Mouse (Mus musculus): ENCODE results near the gene Limch1. TPM values are rescaled to one million over a fixed set of nuclear protein-coding genes. Genes with fewer than 3 reads are reported as not detected.

Gene Limch1
- polyA plus RNA-seq, 3 experiments from 2014 or later = 0.45 TPM; not detected in 2

- no peak for ATAC-seq
Observed at GRCm38 (mm10) chr5:66941710-66942450, 196.3 kb downstream of the Limch1 start.

DNA sequence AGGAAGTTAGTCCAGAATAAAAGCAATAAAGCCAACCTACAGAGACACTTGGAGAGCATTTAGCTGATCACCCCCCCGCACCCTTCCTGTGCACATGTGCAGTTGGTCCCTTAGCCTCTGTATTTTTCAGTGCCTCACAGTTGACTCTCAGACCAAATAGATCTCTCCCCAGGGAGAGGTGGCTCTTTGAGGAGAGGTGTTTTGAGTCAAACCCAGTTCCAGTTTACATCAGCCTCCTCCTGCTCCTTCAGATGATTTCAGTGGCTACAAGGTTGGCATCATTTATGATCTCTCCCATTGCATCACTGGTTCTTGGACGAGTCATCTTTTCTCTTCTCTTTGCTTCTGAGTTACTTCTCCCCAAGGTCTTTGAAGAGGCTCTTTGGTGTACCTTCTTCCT, 197.3 kb downstream of the Limch1 start:
- no peak for ATAC-seq

DNA sequence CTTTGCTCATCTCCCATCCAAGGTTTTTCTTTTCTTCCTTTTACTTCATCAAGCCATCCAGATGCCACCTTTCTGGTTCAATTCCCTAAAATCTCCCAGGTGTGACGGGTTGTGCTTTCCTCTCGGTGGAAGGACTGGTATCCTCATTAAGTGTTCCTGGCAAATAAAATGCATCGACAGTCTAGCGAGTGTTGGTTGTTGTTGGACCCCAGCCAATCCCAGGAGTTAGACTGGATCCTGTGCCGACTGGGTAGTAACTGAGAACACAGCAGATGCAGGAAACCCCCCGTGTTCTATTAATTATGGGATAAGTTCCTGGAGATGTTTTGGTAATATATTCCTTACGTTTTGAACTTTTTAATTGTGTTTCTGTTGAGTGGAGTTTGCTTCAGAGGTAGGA, 197.9 kb downstream of the Limch1 start:
- no peak for ATAC-seq

DNA sequence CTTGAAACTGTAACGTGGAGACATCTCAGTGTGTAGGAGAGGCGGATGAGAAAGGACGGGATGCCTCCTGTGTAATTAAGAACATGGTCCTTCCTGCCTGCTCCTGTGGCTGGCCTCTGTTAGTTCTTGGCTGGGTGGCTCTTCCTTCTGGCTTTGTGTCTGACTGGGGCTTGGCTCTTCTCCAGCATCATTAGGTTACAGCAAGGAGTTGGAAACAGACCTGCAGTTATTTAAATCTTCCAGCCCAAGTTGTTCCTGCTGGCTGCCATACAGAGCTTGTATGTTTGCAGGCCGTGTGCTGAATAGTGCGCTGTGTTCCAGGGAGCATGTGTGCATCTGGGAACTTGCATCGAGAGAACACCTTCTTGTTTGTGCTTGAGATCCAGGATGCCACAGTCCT, 202.3 kb downstream of the Limch1 start:
- no peak for ATAC-seq

DNA sequence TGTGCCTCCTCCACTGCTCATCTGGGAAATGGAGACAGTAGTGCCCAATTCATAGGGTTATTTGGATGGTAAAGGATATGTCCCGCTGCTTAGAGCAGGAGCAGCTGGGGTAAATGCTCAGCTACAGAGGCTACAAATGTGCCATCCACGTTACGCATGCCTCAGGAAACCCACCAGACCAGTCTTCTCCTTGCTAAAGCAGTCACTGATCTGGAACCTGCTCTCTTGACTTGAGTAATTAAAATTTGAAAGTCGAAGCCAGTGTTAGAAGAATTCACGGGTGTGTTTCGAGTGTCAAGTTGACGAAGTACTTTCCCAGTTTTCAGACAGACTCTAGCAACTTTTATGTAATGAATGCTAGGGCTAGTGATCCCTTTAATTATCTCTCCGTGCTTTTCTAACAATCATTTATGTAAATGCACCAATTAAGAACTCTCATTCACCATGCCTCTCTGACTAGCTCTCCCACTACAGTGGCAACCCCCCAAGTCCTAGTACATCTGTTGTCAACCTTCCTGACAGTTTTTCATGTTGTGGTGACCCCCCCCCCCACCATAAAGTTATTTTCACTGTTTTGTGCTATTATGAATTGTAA, 203.6 kb downstream of the Limch1 start:
- no peak for ATAC-seq

GRCm38 (mm10) chr5:66953375-66953774, 207.7 kb downstream of the Limch1 start:
- no peak for ATAC-seq

GRCm38 (mm10) chr5:66953971-66954644, 208.5 kb downstream of the Limch1 start:
- no peak for ATAC-seq

DNA sequence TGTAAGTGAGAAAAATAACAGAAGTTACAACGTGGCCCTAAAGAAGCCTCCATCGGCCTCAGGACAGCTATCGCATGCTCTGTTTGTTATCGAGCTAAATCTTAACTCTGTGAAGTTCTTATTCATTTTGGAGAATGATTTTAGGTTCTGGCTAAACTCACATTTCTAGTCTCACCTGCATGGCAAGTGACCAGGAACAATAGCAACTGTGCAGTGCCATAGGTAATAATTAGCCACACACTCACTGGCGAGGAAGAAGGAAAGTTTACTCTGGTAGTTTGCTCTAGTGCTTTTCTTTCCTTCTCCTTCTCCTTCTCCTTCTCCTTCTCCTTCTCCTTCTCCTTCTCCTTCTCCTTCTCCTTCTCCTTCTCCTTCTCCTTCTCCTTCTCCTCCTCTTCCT, 209.6 kb downstream of the Limch1 start:
- no peak for ATAC-seq

DNA sequence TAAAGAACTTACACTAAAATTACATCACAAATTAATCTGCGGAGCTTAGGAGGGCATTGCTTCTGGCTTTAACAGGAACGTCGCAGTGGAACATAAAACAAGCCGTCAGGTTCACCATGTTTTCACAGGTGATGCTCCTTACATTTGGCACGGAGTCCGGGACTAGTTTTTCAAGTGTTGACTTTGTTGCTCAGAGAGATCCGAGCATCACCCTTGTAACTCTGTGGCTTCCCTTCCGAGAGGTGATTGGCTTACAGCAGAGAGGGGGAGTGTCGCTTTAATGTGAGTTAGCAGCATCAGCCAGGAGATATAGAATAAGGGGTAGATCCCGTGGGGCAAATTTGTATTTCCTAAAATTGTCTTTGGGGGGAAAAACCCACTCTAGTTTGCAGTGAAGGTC, 212.0 kb downstream of the Limch1 start:
- no peak for ATAC-seq

GRCm38 (mm10) chr5:66958118-66958517, 212.5 kb downstream of the Limch1 start:
- ATAC-seq = no peak

- ATAC-seq = no peak
Observed at GRCm38 (mm10) chr5:66959968-66960367, 214.3 kb downstream of the Limch1 start.

- no peak for ATAC-seq
Observed at GRCm38 (mm10) chr5:66965442-66965841, 219.8 kb downstream of the Limch1 start.

DNA sequence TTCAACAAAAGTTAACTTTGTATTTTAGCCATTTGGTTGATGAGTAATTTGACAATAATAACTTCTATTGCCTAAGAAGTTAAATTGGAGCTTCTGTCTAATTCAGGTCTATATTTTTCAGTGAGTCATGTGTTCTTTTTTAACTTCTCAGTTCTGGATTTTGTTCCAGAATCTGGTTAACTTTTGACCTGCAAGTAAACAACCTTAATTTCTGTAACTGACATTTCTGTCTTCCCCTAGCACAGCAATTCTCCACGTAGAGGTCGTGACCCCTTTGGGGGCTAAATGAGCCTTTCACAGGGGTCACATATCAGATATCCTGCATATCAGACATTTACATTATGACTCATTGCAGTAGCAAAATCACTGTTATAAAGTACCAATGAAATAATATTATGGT, 221.5 kb downstream of the Limch1 start:
- no peak for ATAC-seq

DNA sequence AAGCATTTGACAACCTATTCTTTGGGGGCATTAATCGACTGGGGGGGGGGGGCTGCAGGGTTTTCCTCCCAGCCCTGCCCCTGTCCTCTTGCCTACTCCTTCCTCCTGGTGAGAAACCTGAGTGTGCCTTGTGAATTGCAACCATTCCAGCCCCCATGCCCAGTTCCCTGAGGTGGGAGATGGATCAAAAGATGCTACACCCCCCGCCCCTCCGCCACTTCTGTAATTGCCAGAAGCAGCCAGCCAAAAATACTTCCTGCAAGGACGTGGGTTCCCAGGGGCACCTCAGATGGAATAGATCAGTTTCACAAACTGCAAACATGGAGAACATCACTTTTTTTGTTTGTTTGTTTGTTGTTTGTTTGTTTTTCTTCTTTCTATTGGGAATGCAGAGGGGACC, 222.0 kb downstream of the Limch1 start:
- ATAC-seq = no peak

- no peak for ATAC-seq
Observed at GRCm38 (mm10) chr5:66968059-66968833, 222.6 kb downstream of the Limch1 start.

- no peak for ATAC-seq
Observed at GRCm38 (mm10) chr5:66968925-66969711, 223.5 kb downstream of the Limch1 start.

- no peak for ATAC-seq
Observed at GRCm38 (mm10) chr5:66975621-66976020, 230.0 kb downstream of the Limch1 start.

- ATAC-seq = no peak
Observed at GRCm38 (mm10) chr5:66979332-66980218, 233.9 kb downstream of the Limch1 start.

- ATAC-seq = no peak
Observed at GRCm38 (mm10) chr5:66980862-66981261, 235.2 kb downstream of the Limch1 start.

- ATAC-seq = no peak
Observed at GRCm38 (mm10) chr5:66983104-66983503, 237.5 kb downstream of the Limch1 start.

DNA sequence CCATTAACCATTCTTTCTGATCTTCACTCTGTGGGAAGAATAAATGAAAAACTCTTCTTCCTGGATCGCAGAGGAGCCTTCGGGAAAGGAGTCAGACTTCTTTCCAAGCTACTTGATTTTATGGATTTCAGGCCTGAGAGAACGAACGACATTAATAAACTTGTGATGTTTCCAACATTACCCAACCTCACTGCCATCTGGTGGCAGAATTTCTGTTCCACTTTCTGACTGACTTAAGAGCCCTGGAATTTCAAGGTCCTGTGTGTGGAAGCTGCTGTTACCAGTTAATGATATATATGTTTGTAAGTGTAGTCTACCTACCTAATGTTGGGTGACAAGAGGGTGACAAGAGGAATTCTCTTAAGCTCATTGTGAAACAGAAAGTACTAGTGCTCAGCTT, 243.3 kb downstream of the Limch1 start:
- no peak for ATAC-seq

Measured in inflammation-experienced regulatory T-cells, adult 6 months (primary cell).